Mouse (Mus musculus) kidney, postnatal 14 days (tissue): ENCODE measurements at regions not wholly inside any gene's neighbourhood (a gene's known extent, or its start where the extent isn't known, plus 50 kb on each side); places are given as distances from the start of the nearest gene placed in this dataset.

Experiments used
- DNase-seq: peaks from one replicate; pipeline ENCODE4 v3.0.0; 2022; ENCODE audit warnings: mixed read lengths

DNA sequence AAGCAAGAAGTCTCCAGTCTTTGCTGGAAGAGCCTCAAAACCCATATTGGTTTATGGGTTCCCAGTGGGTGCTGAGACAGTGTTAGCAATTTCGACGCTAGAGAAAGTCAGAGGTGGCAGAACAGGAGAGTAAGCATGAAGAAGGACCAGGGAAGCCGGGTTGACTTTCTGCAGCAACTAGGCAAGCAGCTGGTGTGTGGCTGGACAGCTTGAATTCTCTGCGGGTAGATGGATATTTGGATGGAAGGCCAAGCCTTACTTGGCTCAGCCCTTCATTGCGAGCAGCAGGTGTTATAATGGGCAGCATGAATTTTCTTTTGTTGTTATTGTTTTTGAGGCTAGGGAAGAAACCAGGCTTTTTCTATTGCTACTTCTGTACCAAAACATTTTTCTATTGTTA is 362.7 kb upstream of the Satb1 start:
- DNase-seq, result no peak

DNA sequence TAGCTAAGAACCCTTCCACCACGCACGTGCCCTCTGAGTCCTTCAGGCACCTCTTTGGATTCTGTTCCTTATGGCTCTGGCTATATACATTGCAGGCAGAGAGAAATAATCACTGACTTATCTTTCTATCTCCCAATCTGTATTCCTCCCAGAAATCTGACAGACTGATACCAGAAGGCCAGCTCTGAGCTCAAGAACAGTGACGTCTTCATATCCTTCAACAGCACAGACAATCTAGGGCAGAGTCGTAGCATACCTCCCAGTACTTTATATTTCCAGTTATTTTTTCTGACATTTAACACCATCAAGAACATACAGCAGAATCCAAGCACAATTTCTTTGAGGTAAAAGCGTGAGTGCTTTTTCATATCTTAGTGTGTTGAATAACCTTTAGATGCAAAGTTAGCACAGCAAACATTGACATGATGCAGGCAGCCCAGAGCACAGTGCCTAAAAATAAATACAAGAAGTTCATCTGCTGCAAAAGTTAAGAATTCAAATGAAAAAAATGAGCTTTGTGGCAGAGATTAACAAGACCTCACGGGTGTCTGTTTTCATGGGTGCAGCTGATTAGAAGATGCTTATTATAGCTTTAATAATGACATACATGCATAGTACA is 358.1 kb upstream of the Satb1 start:
- DNase-seq, result no peak

DNA sequence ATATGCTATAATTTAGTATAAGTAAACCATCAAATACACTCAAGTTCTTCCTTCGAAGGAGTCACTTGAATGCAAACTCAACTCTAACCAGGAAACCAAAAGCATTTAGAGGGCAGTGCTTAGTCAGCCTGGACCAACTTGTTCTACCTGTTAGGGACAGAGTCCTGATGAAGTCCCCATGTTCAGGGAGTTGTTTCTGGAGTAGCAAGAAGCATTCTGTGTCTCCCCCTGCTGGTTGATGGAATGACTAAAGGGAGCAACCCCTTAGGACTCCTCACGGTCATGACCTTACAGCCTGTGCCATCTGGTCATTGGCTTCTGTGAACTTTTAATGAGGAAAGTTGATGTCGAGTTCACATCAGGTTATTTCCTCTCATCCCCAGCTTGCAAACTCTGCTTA is 349.6 kb upstream of the Satb1 start:
- peak; percentile 30 for DNase-seq

DNA sequence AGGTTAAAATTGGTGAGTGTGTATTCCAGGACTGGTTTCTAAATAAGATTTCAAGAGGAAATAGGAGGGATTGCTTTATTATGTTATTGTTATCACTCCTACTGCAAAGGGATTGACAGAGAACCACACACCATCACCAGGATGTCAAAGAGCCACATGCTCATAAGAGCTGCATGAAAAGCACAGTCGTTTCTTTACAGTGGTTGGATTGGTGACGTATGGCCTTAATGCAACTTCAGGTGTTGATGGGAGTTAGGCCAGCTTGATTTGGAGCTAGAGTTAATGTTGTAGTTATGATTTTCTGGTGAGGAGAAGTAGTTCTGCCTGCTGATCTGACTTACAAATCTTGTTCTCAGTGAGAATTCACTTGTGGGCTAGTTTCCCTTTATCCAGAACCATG is 344.9 kb upstream of the Satb1 start:
- no peak for DNase-seq

DNA sequence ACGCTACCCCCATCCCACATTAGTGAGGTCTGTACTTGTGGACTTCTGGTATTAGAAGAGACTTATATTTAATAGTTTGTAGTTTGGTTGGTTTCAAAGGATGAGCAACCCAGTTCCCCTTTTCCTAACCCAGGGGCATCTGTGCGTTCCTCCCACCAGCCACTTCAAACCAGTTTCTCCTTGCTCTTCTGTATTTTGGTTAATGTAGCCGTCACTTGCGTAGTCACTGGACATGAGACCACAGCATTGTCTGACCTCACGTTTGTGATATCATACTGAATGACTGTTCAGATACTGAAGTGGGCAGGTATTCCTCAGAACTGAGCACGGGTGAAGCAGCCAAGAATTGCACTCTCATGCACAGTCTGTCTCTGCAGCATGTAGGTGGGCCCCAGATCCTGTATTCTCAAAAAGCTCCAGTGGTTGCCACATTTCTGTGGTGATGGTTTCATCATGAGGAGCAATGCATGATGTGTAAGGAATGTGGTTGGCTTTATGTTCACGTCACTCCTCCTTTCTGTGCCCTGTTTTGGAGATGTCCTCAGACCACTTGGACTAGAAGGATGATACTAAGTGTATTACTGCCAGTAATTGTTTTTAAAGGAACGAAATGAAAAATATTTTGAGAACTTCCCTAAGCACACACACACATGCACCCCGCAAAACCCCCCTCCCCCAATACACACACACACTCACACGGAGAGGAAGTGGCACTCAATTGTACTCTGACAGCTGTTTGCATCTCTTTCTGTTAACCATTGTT is 335.2 kb upstream of the Satb1 start:
- DNase-seq, result no peak

DNA sequence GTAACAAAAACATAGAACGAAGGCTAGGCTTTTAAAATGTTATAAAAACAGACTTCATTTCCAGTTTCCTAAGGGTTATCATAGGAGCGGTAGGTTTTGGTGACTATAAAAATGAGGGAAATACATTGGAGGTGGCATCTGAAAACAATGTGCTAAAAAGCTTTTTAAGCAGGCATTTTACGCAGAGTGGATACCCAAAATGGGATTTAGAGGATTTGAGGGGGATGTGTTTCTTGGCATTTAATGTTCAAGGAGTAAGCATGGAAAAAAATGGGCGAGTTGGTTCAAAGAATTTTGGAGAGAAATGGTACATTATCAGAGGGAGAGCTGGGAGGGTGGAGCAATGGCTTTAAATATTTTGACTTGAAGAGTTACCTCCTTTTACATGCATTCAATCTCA is 334.6 kb upstream of the Satb1 start:
- DNase-seq, result no peak

DNA sequence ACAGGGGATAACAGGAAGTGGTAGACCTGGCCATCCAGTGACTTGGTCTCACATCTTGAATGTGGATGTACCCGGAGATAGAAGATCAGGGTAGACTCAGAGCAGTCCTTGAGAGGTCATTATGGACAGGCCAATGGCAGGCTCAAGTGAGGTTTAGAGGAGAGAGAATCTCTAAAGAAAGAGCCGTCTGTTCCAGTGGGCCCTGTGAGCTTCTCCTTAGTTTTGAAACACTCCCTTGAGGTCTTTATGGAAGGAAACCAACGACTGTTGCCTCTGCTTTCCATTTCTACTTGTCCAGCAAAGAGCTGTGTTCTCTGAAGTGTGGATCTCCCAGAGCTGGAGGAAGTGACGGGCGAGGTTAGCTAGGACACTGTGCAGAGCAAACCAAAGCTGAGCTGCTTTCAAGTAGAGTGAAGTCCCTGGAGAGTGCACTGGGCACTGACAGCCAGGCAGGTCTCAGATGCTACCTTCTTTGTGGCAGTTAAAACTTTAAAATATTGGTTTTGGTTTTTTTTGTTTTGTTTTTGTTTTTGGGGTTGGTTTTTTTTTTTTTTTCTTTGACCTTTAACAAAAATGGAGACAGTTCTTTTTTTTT is 332.9 kb upstream of the Satb1 start:
- DNase-seq, result no peak

DNA sequence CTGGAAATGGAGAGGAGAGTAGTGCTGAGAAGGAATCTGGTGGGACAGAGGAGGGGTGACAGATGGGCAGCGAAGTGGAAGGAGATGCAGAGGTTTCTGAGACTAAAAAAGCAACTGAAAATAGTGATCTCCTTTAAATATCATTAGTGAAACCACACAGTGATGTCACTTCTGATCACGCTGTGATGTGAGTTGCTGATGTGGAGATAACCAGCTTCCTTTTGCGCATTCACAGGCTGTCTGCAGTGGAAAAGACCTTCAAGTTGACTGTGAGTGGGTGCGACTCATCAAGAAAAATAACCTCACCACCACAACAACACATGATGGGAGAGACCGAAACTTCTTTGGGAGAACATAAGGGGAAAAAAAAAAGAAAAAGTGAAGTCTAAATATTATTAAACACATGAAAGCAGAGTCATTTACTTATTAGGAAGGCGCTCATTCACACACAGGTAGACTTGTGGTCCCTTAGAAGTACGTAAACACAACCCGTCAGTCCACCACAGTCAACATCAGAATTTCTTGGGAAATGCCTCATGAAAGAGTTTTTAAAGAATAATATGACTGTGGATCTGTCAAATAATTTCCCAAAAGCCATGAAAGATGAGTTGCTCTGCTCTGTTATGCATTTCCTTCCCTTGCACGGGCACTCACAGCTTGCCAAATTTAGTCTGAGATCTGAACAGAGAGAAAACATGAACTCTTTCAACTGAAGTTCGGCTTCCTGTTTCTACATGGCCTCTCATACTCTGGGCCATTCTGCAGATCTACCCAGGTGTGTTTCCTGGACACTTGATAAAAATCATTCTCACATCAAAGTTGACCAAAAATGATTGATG is 329.7 kb upstream of the Satb1 start:
- DNase-seq, result no peak

DNA sequence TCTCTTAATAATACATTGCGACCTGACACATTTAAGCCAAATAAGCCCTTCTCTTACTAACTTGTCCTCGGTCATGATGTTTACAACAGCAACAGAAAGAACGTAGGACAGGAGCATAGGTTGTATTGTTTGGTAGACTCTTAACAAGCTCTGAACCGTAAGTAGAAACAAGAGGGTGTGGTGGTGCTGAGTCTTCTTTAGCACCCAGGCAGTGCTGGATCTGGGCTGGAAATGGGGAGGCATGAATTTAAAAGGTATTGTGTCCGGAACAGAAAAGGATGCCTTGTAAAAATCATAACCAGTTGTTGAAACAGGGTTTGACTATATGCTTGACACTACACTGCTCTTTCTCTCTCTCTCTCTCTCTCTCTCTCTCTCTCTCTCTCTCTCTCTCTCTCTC is 317.4 kb upstream of the Satb1 start:
- DNase-seq, result no peak

DNA sequence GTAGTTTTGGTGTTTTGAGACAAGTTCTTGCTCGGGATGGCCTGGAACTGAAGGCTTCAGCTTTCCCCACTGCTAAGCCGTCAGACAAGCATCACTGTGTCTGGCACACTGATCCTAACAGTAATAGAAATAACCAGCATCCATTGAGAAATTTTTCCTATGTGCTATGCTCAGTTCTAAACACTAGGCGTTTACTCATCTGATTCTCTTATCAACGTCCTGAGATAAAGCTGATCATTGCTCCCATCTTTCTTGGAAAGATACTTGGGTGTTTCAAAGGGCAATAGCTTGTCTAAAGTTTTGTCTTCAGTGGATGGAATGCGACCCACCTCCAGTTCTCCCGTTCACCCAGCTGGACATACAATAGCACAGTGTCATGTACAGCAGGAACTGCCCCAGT is 316.7 kb upstream of the Satb1 start:
- no peak for DNase-seq

DNA sequence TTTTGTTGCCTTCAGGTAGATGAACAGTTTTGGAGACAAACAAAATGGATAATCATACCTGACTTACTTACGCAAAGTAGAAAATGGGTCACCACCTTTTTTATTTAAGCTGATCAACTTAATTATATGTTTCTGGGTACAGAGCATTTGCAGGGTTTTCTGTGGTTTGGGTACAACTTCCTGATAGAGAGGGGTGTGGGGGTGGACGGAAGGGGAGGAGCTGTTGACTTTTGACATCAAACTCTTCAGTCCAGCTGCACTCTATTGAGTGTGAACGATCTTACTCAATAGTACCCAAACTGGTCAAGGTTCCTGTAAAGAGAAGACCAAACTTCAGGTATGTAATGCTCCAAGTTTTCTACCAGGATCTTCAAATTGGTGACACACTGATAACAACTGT is 316.0 kb upstream of the Satb1 start:
- DNase-seq, result no peak

DNA sequence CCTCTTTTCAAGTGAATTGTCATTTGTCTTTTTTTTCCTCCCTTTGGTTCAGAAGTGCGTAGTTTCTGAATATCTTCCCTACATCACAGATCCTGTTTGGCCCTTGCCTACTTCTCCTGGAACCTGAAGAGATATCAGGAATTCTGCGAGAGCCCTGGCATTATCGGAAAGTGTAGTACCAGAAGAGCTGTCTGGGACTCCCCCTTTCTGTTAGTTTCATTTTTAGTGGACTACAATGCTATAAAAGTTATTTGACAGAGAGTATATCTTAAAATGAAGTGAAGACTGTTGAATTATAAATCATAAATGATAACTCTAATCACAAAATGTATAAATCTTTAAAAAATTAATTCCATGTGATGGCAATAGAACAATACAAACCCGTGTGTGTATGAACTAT is 270.8 kb upstream of the Satb1 start:
- DNase-seq, result no peak

DNA sequence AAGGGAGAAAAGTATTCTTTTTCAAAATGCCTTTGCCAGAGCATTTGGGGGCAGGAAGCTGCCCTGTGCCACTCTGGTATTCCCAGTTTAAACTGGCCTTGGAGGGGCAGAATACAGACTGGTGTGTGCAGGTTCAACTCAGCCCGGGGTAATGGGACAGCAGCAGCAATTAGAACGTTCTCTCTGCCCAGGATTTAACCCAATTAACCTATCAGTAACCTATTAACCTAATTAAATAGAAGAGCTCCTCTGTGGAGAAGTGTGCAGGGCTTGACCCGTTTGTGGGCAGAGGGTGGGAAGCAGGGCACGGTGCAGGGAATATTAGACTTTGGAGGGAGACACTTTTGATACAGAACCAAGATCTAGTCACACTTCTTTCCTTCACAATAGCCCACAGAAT is 252.7 kb upstream of the Satb1 start:
- DNase-seq, result peak; percentile 5

DNA sequence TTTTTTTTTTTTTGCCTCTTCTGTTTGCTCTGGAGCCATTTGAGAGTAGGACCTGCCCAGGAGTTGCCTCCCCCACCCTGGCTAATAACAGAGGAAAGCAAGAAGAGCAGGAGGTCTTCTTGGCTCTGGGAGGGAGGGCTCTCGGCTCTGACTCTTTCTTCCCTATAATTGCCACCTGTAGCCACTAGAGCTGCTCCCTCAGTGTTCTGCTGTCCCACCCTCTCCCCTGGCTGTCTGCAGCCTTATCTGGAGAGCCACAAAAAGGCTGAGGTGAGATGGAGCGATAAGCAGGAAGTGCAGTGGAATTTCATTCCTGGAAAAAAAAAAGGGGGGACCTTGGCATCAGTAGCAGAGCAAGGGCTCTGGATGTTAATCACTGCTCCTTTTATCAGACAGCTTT is 251.4 kb upstream of the Satb1 start:
- DNase-seq, result no peak

DNA sequence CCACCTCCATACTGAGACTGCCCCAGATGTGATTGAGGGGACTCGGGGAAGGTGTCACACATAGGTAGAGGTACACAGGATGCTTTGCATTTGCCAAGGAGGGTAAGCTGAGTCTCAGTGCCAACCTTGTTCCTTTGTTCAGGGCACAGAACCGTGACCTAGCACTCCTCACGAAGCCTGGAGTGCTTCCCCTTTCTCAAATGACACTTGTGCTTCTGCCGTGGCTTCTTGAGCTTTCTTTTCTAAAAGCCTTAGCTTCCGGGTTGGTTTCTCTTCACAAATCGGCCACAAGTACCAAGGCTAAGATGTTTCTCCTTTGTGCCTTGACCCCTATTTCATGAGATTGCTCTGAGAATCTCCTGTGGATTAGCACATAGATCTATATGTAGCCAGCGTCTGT is 246.2 kb upstream of the Satb1 start:
- no peak for DNase-seq

DNA sequence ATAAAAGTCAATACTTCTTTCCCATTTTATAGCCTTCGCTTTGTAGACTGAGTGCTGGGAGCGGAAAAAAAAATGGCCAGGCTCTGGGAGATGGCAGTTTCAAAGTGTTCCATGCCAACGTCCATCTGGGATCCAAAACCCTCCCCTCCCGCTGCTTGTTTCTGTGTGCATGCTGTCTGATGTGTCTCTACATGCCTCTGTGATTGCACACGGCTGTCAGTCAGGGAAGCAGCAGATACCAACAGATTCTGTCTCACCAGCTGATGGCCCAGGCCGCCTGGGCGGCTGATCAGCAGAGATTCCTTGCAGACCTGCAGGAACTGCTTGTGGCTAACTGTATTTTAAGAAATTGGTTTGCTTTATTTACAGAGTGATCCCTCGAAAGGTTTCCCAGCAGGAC is 245.4 kb upstream of the Satb1 start:
- no peak for DNase-seq

DNA sequence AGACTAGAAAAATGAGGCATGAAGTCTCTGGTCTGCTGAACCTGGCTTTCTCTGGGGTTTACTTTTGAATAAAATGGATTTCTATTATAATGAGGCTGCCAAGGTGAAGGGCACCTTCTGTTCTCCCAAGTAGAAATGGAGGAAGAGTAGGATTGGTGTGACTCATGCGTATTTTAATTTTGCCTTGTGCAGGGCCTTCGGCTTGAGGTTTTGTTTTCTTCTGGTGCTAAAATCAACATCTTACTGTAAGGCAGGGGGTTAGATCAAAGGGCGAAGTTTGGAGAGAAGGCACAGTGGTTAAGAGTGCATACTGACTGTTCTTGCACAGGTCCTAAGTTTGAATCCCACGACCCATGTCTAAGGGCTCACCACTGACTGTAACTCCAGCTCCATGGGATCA is 244.9 kb upstream of the Satb1 start:
- DNase-seq, result no peak

DNA sequence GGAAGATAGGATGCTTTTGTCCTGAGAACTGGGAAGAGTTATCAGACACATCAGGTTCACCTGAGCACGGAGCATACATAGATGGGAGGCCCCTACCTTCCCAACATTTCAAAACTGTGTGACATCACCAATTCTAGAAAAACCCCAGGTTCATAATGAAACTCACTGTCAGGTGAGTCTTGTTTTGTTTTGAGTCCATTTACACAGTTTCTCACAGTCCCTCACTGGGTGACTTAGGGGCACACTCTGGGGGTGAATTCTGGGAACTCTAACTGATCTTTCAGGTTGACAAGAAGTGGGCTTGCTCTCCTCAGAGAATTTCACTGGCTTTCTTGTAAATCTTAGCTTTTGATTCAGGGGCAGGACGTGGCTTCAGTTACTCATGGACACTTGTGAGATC is 243.7 kb upstream of the Satb1 start:
- DNase-seq, result no peak

DNA sequence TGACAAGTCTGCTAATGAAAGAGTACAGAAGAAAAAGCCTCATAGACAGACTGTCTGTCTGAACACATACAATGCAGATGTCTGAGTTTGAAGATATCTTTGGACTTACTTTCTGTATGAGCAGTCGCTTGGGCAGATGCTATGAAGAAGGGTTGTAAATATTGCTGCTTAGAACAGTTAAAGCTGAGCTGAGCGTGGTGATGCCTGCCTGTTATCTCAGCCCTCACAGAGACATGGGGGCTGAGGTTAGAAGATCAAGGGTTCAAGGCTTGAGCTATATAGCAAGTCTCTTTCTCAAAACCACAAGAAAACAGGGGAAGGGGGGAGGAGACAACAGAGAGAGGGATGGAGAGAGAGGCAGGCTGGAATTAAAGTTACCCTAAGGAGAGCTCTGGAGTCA is 234.6 kb upstream of the Satb1 start:
- no peak for DNase-seq

DNA sequence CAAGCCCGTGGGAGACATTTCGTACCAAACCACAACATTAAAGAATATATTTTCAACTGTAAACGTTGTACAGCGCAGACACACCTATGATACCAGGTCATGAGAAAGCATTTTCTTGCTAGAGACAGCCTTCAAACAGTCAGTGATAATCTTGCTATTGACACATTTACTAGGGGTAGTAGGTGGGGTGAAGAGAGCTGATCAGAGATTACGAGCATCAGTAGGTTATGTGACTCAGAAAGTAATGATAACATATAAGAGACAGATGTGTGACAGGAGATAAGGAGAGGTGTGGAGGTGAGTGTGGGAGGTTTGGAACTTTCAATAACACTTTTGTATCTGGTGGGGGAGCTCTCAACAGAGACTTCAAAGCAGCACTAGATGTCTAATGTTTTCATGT is 231.5 kb upstream of the Satb1 start:
- no peak for DNase-seq

DNA sequence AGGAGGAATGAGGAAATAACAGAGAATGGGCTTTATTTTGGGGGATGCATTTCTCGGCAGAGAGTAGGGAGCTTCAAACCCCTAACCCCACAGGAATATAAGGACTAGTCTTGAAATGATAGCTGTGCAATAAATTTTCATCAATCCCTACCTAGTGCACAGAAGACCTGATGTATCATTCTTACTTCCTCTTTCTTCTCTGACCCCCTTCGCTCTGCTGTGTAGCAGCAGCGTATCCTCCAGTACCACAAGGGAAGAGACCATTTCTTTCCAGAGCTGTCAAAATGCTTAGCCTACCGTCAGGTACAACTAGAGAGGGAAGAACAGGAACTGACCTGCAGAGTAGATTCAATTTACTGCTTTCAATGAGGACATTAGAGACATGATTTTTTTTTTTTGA is 230.0 kb upstream of the Satb1 start:
- no peak for DNase-seq

DNA sequence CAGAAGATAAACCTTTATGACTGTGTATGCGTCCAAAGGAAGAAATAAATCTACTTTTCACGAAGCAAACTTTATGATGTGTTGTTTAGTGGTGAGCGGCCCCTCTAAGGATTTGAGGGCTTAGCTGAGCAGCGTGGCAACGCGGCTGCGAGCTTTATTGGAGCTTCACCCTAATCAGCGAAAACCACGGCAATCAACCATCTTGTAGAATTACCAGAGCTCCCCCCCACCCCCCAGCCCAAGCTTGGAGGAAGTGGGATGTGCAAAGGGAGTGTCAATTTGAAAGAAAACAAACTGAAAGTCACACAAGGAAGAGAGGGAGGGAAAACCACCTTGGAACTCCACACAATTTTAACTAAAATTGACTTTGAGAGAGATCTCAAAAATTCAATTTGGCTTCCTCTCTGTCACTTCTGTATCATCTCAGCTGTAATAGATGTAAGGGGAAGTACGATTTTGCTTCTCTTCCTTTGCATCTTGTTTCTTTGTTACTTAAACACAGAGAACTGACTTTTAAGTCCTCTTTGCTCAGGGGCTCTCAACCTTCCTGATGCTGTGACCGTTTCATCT is 229.1 kb upstream of the Satb1 start:
- no peak for DNase-seq

DNA sequence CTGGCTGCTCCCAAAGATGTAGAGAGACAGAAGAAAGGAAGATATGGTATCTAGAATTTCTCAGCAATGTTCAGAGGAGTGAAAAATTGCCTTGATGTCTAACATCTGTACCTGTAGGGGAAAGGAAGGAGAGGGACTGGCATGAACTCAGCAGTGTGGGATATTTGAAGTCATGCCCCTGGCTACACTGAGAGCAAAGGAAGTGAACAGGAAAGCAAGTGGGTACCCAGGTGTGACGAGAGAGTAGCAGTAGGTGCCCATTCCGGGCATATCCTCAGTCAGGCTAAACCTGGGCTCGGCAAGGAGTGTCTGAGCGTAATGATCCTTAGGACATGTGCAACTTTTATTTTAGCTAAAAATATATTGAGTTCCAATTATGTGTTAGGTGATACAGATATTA is 203.4 kb upstream of the Satb1 start:
- DNase-seq, result no peak
